Mouse (Mus musculus) urinary bladder, adult 18-20 months (tissue): ENCODE results near the gene Gc.
A peak's percentile ranks its signal among the peaks of the same experiment; 100 is the strongest.

Experiments used
- DNase-seq, 2 experiments: peaks; one replicate each; pipeline ENCODE4 v3.0.0; 2022; ENCODE audit warnings: low spot score in 2 of 2, mixed read lengths in 2 of 2

Gene Gc

GRCm38 (mm10) chr5:89457554-89458062, at the start of gene Gc:
Gene Gc (minus strand): TSS chr5:89457898.
- DNase-seq, result no peak

GRCm38 (mm10) chr5:89500182-89500581, 42.5 kb upstream of the Gc start:
- DNase-seq, result no peak

DNA sequence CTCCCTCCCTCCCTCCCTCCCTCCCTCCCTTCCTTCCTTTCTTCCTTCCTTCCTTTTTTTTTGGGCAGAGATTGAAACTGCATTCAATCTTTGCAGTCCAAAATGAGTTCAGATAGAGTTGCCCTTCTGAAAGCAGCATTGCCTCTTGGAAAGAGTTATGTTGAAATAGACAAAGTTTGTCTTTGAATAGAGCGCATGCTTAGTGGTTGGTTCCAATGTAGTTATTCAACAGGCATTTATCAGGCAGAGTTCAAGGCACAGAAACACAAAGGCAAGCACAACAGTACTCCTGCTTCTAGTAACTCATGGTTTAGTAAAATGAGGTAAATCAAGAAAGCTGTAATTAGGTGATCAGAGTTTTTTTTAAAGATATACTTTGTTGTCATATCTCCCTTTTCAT, 34.9 kb upstream of the Gc start:
- no peak for DNase-seq

DNA sequence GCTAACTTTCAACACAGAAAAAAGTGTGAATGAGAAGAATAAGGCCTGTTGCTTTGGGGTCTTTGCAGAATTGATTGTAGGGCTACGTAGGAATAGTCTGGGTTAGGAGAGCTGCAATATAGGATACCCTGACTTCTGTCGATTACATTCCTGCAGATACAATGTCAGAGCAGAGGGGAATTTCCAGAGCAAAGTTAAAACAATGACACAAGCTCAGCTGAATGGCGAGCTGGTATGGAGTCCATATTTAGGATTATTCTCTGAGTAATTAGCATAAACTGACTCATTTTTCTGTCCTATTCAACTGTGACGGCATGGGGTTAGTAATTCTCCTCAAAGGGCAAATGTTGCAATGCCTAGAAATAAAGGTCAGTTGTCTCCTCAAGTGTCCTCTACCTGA, 12.8 kb upstream of the Gc start:
- DNase-seq, result no peak

DNA sequence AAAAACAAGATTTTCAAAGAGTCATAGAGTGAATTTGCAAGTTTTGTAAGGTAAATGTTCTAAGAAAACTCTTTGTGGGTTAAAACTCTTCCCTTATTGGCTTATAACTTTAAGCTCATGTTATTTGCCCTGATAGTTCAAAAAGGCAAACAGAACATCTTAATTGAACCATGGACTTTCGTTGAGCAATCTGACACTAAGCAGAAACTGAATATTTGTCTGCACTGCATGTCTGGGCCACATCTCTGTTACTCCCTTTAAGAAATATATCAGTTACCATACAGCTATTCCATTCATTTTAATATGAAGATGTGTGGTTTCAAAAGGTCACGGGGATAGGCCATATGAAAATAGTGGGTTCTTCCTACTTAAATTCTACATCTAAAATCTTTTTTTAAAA, 10.2 kb upstream of the Gc start:
- no peak for DNase-seq

DNA sequence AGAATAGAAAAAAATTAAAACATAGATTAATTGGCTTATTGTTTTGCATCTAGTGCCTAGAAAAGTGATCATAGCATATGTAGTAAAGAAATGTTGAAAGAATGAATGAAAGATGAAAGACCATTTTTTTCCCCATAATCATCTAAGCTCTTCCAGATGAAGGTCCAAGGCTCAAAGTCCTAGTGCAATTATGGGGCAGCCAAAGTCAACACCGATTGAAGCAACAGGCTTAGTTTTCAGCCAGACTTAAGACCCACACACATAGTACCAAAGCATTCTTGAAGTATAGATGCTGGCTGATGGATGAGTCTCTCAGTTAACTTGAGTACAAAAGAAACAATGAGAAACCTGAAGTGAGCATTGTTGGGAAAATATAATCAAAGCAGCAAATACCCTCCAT, 9.3 kb upstream of the Gc start:
- DNase-seq, result no peak

GRCm38 (mm10) chr5:89466275-89466674, 8.6 kb upstream of the Gc start:
- DNase-seq, result no peak

- no peak for DNase-seq
These were observed 4.1 kb upstream of the Gc start for GRCm38 (mm10) chr5:89461817-89462216.

DNA sequence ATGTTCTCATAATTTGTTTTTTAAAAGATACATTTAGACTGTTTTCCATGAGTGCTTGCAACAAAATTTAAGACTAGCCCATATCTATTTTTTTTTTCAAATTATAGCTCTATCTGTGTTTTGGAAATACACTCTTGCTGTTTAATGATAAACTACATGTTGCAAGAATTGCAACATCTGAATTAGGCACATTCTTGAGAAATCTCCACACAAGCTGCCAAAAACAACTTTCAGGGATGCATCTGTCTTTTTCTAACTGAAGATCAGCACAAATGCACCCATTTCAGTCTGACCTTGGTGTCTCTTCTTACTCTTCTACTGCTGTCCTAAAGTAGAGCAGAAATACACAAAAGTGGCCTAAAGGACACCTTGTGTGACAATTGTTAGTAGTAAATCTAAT, 1.9 kb upstream of the Gc start:
- DNase-seq, result no peak

- DNase-seq, result no peak
These were observed 1.3 kb upstream of the Gc start for GRCm38 (mm10) chr5:89458987-89459386.

GRCm38 (mm10) chr5:89455526-89455925, 2.2 kb downstream of the Gc start:
- no peak for DNase-seq

GRCm38 (mm10) chr5:89450798-89451197, 6.9 kb downstream of the Gc start:
- DNase-seq, result no peak

GRCm38 (mm10) chr5:89449325-89449724, 8.4 kb downstream of the Gc start:
- DNase-seq, result no peak

- no peak for DNase-seq
These were observed 9.7 kb downstream of the Gc start for GRCm38 (mm10) chr5:89447978-89448377.

- no peak for DNase-seq
These were observed 13.3 kb downstream of the Gc start for GRCm38 (mm10) chr5:89444360-89444759.

DNA sequence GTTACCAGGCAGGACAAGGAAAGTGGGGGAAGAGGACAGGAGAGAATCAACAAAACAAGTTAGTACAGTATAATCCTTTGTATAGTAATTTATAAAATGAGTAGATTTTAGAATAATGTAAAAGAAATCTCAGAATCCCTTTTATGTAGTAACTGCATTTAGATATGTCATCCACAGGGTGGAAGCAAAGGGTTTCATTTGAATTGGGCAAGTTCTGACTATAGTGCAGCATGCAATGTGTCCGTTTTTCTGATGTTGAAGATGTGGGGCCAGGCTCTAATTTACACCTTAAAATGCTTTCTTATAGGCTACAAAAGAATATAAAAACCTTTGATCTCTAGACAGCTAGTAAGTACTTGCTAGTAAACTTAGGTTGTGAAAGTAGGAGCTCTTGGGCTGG, 46.2 kb downstream of the Gc start:
- no peak for DNase-seq

DNA sequence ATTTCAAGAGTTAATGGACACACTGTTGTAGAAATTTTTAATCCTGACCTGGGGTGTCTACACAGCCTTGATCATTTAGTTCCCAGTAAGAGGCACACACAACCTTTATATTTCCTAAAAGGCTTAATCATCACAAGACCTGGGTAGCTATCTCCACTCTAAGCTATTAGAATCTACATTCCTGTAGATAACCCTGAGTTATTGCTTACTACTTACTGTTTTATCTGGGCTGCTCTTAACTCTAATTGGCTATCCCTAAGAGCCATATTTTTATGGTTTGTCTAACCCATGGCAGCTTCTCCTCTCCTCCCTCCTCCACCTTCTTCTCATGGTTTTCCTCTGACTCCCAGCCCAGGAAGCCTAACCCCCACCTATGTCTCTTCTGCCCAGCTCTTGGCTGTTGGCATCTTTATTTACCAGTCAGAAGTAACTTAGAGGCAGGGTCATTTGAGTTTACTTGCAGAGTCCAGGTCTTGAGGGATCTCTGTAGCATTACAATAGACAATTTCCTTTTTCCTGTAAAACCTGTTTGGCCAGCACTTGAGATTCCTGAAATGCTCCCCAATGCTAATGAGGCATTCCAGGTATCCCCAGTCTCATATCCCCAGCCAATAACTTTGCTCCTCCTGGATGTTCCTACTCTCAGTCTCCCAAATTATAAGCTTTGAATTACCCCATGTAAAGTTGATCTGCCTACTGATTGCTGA, 50.2 kb downstream of the Gc start:
- no peak for DNase-seq

DNA sequence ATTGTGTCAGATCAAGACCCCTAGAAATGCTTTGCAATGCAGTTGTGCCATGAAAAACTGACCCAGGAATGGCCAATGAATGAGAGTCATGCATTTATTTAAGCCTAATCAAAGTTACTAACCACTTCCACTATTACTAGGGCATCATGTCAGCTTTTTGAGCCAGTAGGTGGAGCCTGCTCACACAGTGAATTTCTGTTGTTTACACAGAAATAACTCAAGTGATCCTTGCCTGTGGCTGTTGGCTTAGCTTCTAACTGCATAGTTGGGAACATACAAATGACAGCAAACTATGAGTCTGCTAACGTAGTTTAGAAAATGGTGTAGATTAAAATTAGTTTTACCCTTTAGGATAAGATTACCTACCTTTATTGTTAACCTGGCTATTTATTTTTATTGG, 52.6 kb downstream of the Gc start:
- DNase-seq, result no peak

DNA sequence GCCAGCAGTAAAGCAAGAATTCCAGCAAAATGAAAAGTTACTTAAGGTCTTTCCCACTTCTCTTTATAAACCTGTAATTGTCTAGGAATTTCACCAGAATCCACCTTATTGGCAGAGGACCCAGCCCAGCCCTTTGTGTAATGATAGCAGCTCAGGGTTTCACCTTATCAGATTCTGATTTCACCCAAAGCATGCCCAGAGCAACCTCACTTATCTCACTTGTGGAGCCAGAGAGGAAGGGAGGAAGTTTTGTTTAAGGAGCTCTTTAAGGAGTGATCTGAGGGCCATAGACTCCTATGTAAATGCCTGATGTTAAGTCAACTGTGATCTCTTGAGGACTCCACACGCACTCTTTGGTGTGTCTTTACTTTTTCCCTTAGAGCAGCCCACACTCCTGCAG, 67.3 kb downstream of the Gc start:
- no peak for DNase-seq

GRCm38 (mm10) chr5:89384204-89384603, 73.5 kb downstream of the Gc start:
- DNase-seq, result peak in 1 of 2 experiments; percentile 4

GRCm38 (mm10) chr5:89381340-89381739, 76.4 kb downstream of the Gc start:
- DNase-seq, result no peak

- DNase-seq, result no peak
These were observed 87.6 kb downstream of the Gc start for GRCm38 (mm10) chr5:89370140-89370539.

DNA sequence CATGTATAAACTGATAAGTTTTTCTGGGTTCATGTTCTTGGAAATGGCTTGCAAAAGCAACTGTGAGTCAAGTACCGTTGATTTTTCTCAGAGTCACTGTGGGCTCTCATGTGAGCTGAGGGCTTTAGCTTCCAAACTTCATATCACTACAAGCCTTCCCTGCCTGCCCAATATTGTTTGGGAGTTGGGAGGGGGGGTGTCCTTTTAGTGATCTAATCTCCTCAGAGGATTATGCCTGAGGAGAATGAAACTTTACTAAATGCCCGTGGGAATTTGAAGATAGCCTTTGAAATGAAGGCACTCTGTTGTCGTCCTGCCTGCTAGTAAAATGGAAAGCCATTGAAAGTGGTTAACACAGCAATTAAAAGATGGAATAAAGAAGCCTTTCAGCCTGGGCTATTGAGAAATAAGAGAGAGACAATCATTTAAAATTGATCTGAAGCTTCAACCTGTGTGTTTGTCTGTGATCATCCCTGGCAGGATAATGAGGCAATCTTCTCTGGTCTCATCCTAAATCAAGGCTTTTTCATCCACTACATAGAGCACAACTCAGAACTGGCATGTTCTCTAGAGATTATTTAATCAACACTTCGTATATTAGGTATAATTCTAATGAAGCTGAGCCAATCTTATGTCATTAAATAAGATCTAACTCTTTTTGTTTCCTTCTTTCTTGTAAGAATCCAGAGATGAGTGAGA, 89.5 kb downstream of the Gc start:
- DNase-seq, result no peak
